Mouse (Mus musculus): Measurements from ENCODE around the gene Mmgt2. TPM values are rescaled to one million over a fixed set of nuclear protein-coding genes. Genes with fewer than 3 reads are reported as not detected.

Mmgt2 gene
- polyA plus RNA-seq, 1 experiment: 8.6 TPM

- Histone ChIP-seq H3K27ac (ENCODE audit: control insufficient read depth, insufficient read depth, low read depth, low read length) (peak overlapping the region; percentile 70), H3K4me3 (ENCODE audit: control insufficient read depth, low read depth, low read length) (peak overlapping the region; percentile 87), H3K4me1 (ENCODE audit: control insufficient read depth, insufficient read depth, low read length) (peaks cover 2% of the 10 kb centered on the region; the same call in 1 of the 2 replicates), H3K36me3 (ENCODE audit: control insufficient read depth, insufficient read depth, low read length) (peaks cover 4% of the 10 kb centered on the region), H3K27me3 (ENCODE audit: control insufficient read depth, insufficient read depth, low read length) (no peaks in the 10 kb centered on the region)
- TF ChIP-seq POLR2A (IDR thresholded peaks at IDR 0.05; ENCODE audit: control insufficient read depth, low read depth, low read length) (no peak), CTCF (IDR thresholded peaks at IDR 0.05; ENCODE audit: control insufficient read depth, insufficient read depth, insufficient replicate concordance, low read depth, low read length) (no peak)
These were observed 43.4 kb upstream of the Mmgt2 start for GRCm38 (mm10) chr11:62604886-62605618.

- no peak for TF ChIP-seq CTCF (IDR thresholded peaks at IDR 0.05; ENCODE audit: control insufficient read depth, insufficient read depth, insufficient replicate concordance, low read depth, low read length)
- TF ChIP-seq POLR2A (IDR thresholded peaks at IDR 0.05; ENCODE audit: control insufficient read depth, low read depth, low read length): peak; percentile 57; the same call in 1 of the 2 replicates
- Histone ChIP-seq H3K4me3 (ENCODE audit: control insufficient read depth, low read depth, low read length) (peak overlapping the region; percentile 64), H3K4me1 (ENCODE audit: control insufficient read depth, insufficient read depth, low read length) (peaks cover 2% of the 10 kb centered on the region; the same call in 1 of the 2 replicates), H3K36me3 (ENCODE audit: control insufficient read depth, insufficient read depth, low read length) (peaks cover 4% of the 10 kb centered on the region), H3K27me3 (ENCODE audit: control insufficient read depth, insufficient read depth, low read length) (no peaks in the 10 kb centered on the region), H3K27ac (ENCODE audit: control insufficient read depth, insufficient read depth, low read depth, low read length) (peak overlapping the region; percentile 77)
These were observed 42.7 kb upstream of the Mmgt2 start for GRCm38 (mm10) chr11:62605619-62606298.

- H3K27me3 ChIP-seq (ENCODE audit: control insufficient read depth, insufficient read depth, low read length): no peaks in the 10 kb centered on the region
- H3K27ac ChIP-seq (ENCODE audit: control insufficient read depth, insufficient read depth, low read depth, low read length): peak overlapping the region; percentile 77
- H3K36me3 ChIP-seq (ENCODE audit: control insufficient read depth, insufficient read depth, low read length): peaks cover 4% of the 10 kb centered on the region
- TF ChIP-seq POLR2A (IDR thresholded peaks at IDR 0.05; ENCODE audit: control insufficient read depth, low read depth, low read length) (no peak), CTCF (IDR thresholded peaks at IDR 0.05; ENCODE audit: control insufficient read depth, insufficient read depth, insufficient replicate concordance, low read depth, low read length) (no peak)
- H3K4me1 ChIP-seq (ENCODE audit: control insufficient read depth, insufficient read depth, low read length): peaks cover 2% of the 10 kb centered on the region; the same call in 1 of the 2 replicates
- H3K4me3 ChIP-seq (ENCODE audit: control insufficient read depth, low read depth, low read length): peak overlapping the region; percentile 64
These were observed 41.9 kb upstream of the Mmgt2 start for GRCm38 (mm10) chr11:62606299-62607169.

- peaks cover 4% of the 10 kb centered on the region for H3K36me3 ChIP-seq (ENCODE audit: control insufficient read depth, insufficient read depth, low read length)
- H3K27ac ChIP-seq (ENCODE audit: control insufficient read depth, insufficient read depth, low read depth, low read length): peak overlapping the region; percentile 47
- H3K4me1 ChIP-seq (ENCODE audit: control insufficient read depth, insufficient read depth, low read length): peaks cover 2% of the 10 kb centered on the region; the same call in 1 of the 2 replicates
- peak overlapping the region; percentile 64 for H3K4me3 ChIP-seq (ENCODE audit: control insufficient read depth, low read depth, low read length)
- no peaks in the 10 kb centered on the region for H3K27me3 ChIP-seq (ENCODE audit: control insufficient read depth, insufficient read depth, low read length)
- TF ChIP-seq POLR2A (IDR thresholded peaks at IDR 0.05; ENCODE audit: control insufficient read depth, low read depth, low read length) (peak; percentile 51; the same call in 1 of the 2 replicates), CTCF (IDR thresholded peaks at IDR 0.05; ENCODE audit: control insufficient read depth, insufficient read depth, insufficient replicate concordance, low read depth, low read length) (no peak)
These were observed 41.1 kb upstream of the Mmgt2 start for GRCm38 (mm10) chr11:62607170-62607951.

GRCm38 (mm10) chr11:62607952-62608201 is 40.6 kb upstream of the Mmgt2 start:
- TF ChIP-seq CTCF (IDR thresholded peaks at IDR 0.05; ENCODE audit: control insufficient read depth, insufficient read depth, insufficient replicate concordance, low read depth, low read length): no peak
- no peak for TF ChIP-seq POLR2A (IDR thresholded peaks at IDR 0.05; ENCODE audit: control insufficient read depth, low read depth, low read length)
- Histone ChIP-seq H3K4me1 (ENCODE audit: control insufficient read depth, insufficient read depth, low read length) (peaks cover 2% of the 10 kb centered on the region; the same call in 1 of the 2 replicates), H3K36me3 (ENCODE audit: control insufficient read depth, insufficient read depth, low read length) (peaks cover 4% of the 10 kb centered on the region), H3K27ac (ENCODE audit: control insufficient read depth, insufficient read depth, low read depth, low read length) (0 out of 2 replicates have a peak overlapping the region, but pooled peaks have one; percentile 3), H3K27me3 (ENCODE audit: control insufficient read depth, insufficient read depth, low read length) (no peaks in the 10 kb centered on the region), H3K4me3 (ENCODE audit: control insufficient read depth, low read depth, low read length) (peak overlapping the region; percentile 64)

- H3K4me3 ChIP-seq (ENCODE audit: control insufficient read depth, low read depth, low read length): peak overlapping the region; percentile 33
- H3K27me3 ChIP-seq (ENCODE audit: control insufficient read depth, insufficient read depth, low read length): no peaks in the 10 kb centered on the region
- H3K4me1 ChIP-seq (ENCODE audit: control insufficient read depth, insufficient read depth, low read length): peaks cover 3% of the 10 kb centered on the region
- H3K27ac ChIP-seq (ENCODE audit: control insufficient read depth, insufficient read depth, low read depth, low read length): no peak overlapping the region
- peaks cover 4% of the 10 kb centered on the region for H3K36me3 ChIP-seq (ENCODE audit: control insufficient read depth, insufficient read depth, low read length)
- no peak for TF ChIP-seq CTCF (IDR thresholded peaks at IDR 0.05; ENCODE audit: control insufficient read depth, insufficient read depth, insufficient replicate concordance, low read depth, low read length)
- TF ChIP-seq POLR2A (IDR thresholded peaks at IDR 0.05; ENCODE audit: control insufficient read depth, low read depth, low read length): no peak
These were observed 39.4 kb upstream of the Mmgt2 start for GRCm38 (mm10) chr11:62608826-62609675.
